Mouse (Mus musculus) MEL (cell line): ENCODE measurements around the gene Celsr1. TPM values are rescaled to one million over a fixed set of nuclear protein-coding genes. Genes with fewer than 3 reads are reported as not detected.
A peak's percentile ranks its signal among the peaks of the same experiment; 100 is the strongest.

Source experiments
- DNase-seq: peaks from one replicate; pipeline ENCODE4 v3.0.0; 2011; ENCODE audit warnings: low read depth, low spot score
- H3K27ac ChIP-seq: 2 replicates; pipeline ENCODE4 v1.5.1; 2012; ENCODE audit warnings: low read depth, mild to moderate bottlenecking, control low read depth, low read length, moderate library complexity; ENCODE audit not compliant: control insufficient read depth
- H3K27me3 ChIP-seq, 2 experiments: fragments of 150-350 bp in 1 of 2; sonication (generic) in 1 of 2; 2 replicates each; pipeline ENCODE4 v1.6.1; 2012; ENCODE audit warnings: low read length in 2 of 2, mild to moderate bottlenecking in 2 of 2, improper control_type of control experiment in 1 of 2, moderate library complexity in 1 of 2; ENCODE audit not compliant: insufficient read depth in 2 of 2, control insufficient read depth in 1 of 2
- H3K36me3 ChIP-seq, 2 experiments: 2 replicates each; pipeline ENCODE4 v1.6.1; 2012 to 2014; ENCODE audit warnings: low read length in 2 of 2, improper control_type of control experiment in 1 of 2, inconsistent platforms in 1 of 2, mild to moderate bottlenecking in 1 of 2; ENCODE audit not compliant: insufficient read depth in 2 of 2, control insufficient read depth in 1 of 2
- H3K4me1 ChIP-seq, 2 experiments: fragments of 150-350 bp in 1 of 2; sonication (generic) in 1 of 2; 2 replicates each; pipeline ENCODE4 v1.6.1; 2012; ENCODE audit warnings: low read length in 2 of 2, improper control_type of control experiment in 1 of 2, mild to moderate bottlenecking in 1 of 2; ENCODE audit not compliant: insufficient read depth in 2 of 2, control insufficient read depth in 1 of 2
- H3K4me3 ChIP-seq, 2 experiments: fragments of 150-350 bp in 1 of 2; sonication (generic) in 1 of 2; 2 replicates each; pipeline ENCODE4 v1.5.1; 2012; ENCODE audit warnings: low read depth in 2 of 2, low read length in 2 of 2, mild to moderate bottlenecking in 2 of 2, moderate library complexity in 2 of 2, control low read depth in 1 of 2, improper control_type of control experiment in 1 of 2; ENCODE audit not compliant: control insufficient read depth in 1 of 2, insufficient read depth in 1 of 2
- H3K79me2 ChIP-seq: 2 replicates; pipeline ENCODE4 v1.6.1; 2012; ENCODE audit warnings: mild to moderate bottlenecking, low read length, moderate library complexity; ENCODE audit not compliant: control insufficient read depth, poor library complexity, insufficient read depth
- H3K9ac ChIP-seq: 2 replicates; pipeline ENCODE4 v1.6.1; 2012; ENCODE audit warnings: low read depth, mild to moderate bottlenecking, control low read depth, low read length, moderate library complexity; ENCODE audit not compliant: control insufficient read depth, poor library complexity, severe bottlenecking
- H3K9me3 ChIP-seq: fragments of 150-350 bp; sonication (generic); replicated peaks from 2 replicates; pipeline ENCODE4 v1.6.1; 2012; ENCODE audit warnings: mild to moderate bottlenecking, low read length, improper control_type of control experiment, moderate library complexity; ENCODE audit not compliant: insufficient read depth
- CHD1 ChIP-seq: IDR thresholded peaks from 2 replicates; pipeline ENCODE4 v1.6.1; 2012; ENCODE audit warnings: low read depth, mild to moderate bottlenecking, inconsistent platforms, low read length, improper control_type of control experiment
- CHD2 ChIP-seq: IDR thresholded peaks from 2 replicates; pipeline ENCODE4 v1.6.1; 2011; ENCODE audit warnings: low read length, improper control_type of control experiment
- CTCF ChIP-seq, 3 experiments: IDR thresholded peaks in 2 of 3; conservative IDR thresholded peaks in 1 of 3; 2 replicates each; pipeline ENCODE4 v1.5.1; 2011 to 2012; ENCODE audit warnings: low read length in 3 of 3, low read depth in 2 of 3, mild to moderate bottlenecking in 2 of 3, improper control_type of control experiment in 1 of 3, inconsistent platforms in 1 of 3, mixed read lengths in 1 of 3, moderate library complexity in 1 of 3; ENCODE audit not compliant: control insufficient read depth in 1 of 3, insufficient read depth in 1 of 3, poor library complexity in 1 of 3, severe bottlenecking in 1 of 3
- E2F4 ChIP-seq: IDR thresholded peaks from 2 replicates; pipeline ENCODE4 v1.6.1; 2011; ENCODE audit warnings: low read depth, low read length, improper control_type of control experiment, borderline replicate concordance
- HCFC1 ChIP-seq: IDR thresholded peaks from 2 replicates; pipeline ENCODE4 v1.6.1; 2012; ENCODE audit warnings: low read depth, mild to moderate bottlenecking, inconsistent platforms, low read length, improper control_type of control experiment, moderate library complexity
- MYB ChIP-seq: IDR thresholded peaks from 2 replicates; pipeline ENCODE4 v1.6.1; 2011; ENCODE audit warnings: mild to moderate bottlenecking, low read depth, low read length, improper control_type of control experiment
- MYC ChIP-seq: IDR thresholded peaks from 2 replicates; pipeline ENCODE4 v1.6.1; 2011; ENCODE audit warnings: low read depth, mild to moderate bottlenecking, low read length, improper control_type of control experiment, moderate library complexity
- NELFE ChIP-seq: IDR thresholded peaks from 2 replicates; pipeline ENCODE4 v1.6.1; 2011; ENCODE audit warnings: low read depth, low read length, improper control_type of control experiment
- NRF1 ChIP-seq: IDR thresholded peaks from 2 replicates; pipeline ENCODE4 v1.6.1; 2014; ENCODE audit warnings: low read depth, mild to moderate bottlenecking, inconsistent platforms, low read length, improper control_type of control experiment, moderate library complexity; ENCODE audit not compliant: poor library complexity, insufficient read depth, severe bottlenecking
- POLR2AphosphoS5 ChIP-seq: IDR thresholded peaks from 2 replicates; pipeline ENCODE4 v1.6.1; 2012; ENCODE audit warnings: low read depth, borderline replicate concordance, mild to moderate bottlenecking, inconsistent platforms, low read length, moderate library complexity, mixed read lengths
- RAD21 ChIP-seq: IDR thresholded peaks from 2 replicates; pipeline ENCODE4 v1.6.1; 2011; ENCODE audit warnings: mild to moderate bottlenecking, low read depth, low read length, improper control_type of control experiment
- RCOR1 ChIP-seq: IDR thresholded peaks from 2 replicates; pipeline ENCODE4 v1.6.1; 2012; ENCODE audit warnings: low read depth, mild to moderate bottlenecking, inconsistent platforms, low read length, improper control_type of control experiment
- SMC3 ChIP-seq: IDR thresholded peaks from 2 replicates; pipeline ENCODE4 v1.6.1; 2011; ENCODE audit warnings: low read depth, low read length, improper control_type of control experiment
- TAL1 ChIP-seq: IDR thresholded peaks from 2 replicates; pipeline ENCODE4 v1.6.1; 2012; ENCODE audit warnings: mild to moderate bottlenecking, inconsistent platforms, low read length, moderate library complexity, mixed read lengths
- TBP ChIP-seq: IDR thresholded peaks from 2 replicates; pipeline ENCODE4 v1.8.0; 2011; ENCODE audit warnings: low read depth, low read length, improper control_type of control experiment
- UBTF ChIP-seq: IDR thresholded peaks from 2 replicates; pipeline ENCODE4 v1.6.1; 2012; ENCODE audit warnings: low read depth, mild to moderate bottlenecking, inconsistent platforms, low read length, improper control_type of control experiment, moderate library complexity, borderline replicate concordance; ENCODE audit not compliant: insufficient read depth
- ZC3H11A ChIP-seq: IDR thresholded peaks from 2 replicates; pipeline ENCODE4 v1.6.1; 2012; ENCODE audit warnings: low read depth, mild to moderate bottlenecking, inconsistent platforms, low read length, improper control_type of control experiment
- ZMIZ1 ChIP-seq: IDR thresholded peaks from 2 replicates; pipeline ENCODE4 v1.6.1; 2012; ENCODE audit warnings: low read depth, mild to moderate bottlenecking, inconsistent platforms, low read length, improper control_type of control experiment, moderate library complexity
- polyA plus RNA-seq, 2 experiments: library from polyadenylated mRNA; stranded (reverse) in 1 of 2; unstranded in 1 of 2; fragments of >175 nt in 1 of 2; fragments of >200 nt in 1 of 2; gene quantifications; 2 replicates each; pipeline versions ENCODE4 v1.2.1 to v1.2.4; 2012; ENCODE audit warnings: low replicate concordance in 2 of 2, low read depth in 1 of 2; ENCODE audit not compliant: insufficient read length in 2 of 2, insufficient read depth in 1 of 2, missing spikeins in 1 of 2
- total RNA-seq: library from RNA; depleted of rRNA; stranded (reverse); fragments of 300-350 nt; gene quantifications from 2 replicates; pipeline ENCODE4 v1.2.3, GENCODE M21; 2012

The Celsr1 gene
- total and polyA plus RNA-seq, 3 experiments = 0.12 to 0.42 TPM; not detected in 1

- no peak for TF ChIP-seq ZC3H11A
- peak; percentile 87 for TF ChIP-seq TBP
Observed at GRCm38 (mm10) chr15:86051152-86051551, 17.6 kb upstream of the Celsr1 start (continued).

- H3K4me1 ChIP-seq = peaks cover 6 to 23% of the 10 kb centered on the region in 2 experiments; a peak in 2 of 4 replicates
- H3K4me3 ChIP-seq = peak overlapping the region; percentile 21 to 35; a peak in 3 of 4 replicates
- H3K79me2 ChIP-seq = no peaks in the 10 kb centered on the region
- peak; percentile 85 for DNase-seq
- no peak for TF ChIP-seq POLR2AphosphoS5
- TF ChIP-seq CTCF (IDR thresholded peaks at IDR 0.05 in 2 of 3, conservative IDR thresholded peaks at IDR 0.05 in 1 of 3; ENCODE audit: control insufficient read depth in 1 of 3, insufficient read depth in 1 of 3, low read depth in 2 of 3, low read length in 3 of 3, poor library complexity in 1 of 3, severe bottlenecking in 1 of 3) = peak; percentile 46 to 68 (median 67); a peak in 5 of 6 replicates
- no peak for TF ChIP-seq E2F4
- TF ChIP-seq MYC = peak; percentile 26; the same call in 1 of the 2 replicates
- TF ChIP-seq ZC3H11A = peak; percentile 18; the same call in 1 of the 2 replicates
- TF ChIP-seq CHD1 = no peak
- peak; percentile 46; the same call in 1 of the 2 replicates for TF ChIP-seq SMC3
- peak; percentile 38; the same call in 1 of the 2 replicates for TF ChIP-seq HCFC1
- peak; percentile 34; the same call in 1 of the 2 replicates for TF ChIP-seq TBP
- 0 out of 2 replicates have a peak, but pooled peaks have one; percentile 1 for TF ChIP-seq NELFE
- TF ChIP-seq RAD21 = peak; percentile 44
- TF ChIP-seq TAL1 = peak; percentile 57
- peak overlapping the region; percentile 100 for H3K27ac ChIP-seq
- peaks cover 0 to 8% of the 10 kb centered on the region in 2 experiments; a peak in 2 of 4 replicates for H3K36me3 ChIP-seq
- H3K9me3 ChIP-seq = no peaks in the 10 kb centered on the region
- H3K9ac ChIP-seq = peak overlapping the region; percentile 52
- no peaks in the 10 kb centered on the region for H3K27me3 ChIP-seq
Observed at GRCm38 (mm10) chr15:86050170-86050743, 16.7 kb upstream of the Celsr1 start.

GRCm38 (mm10) chr15:86049510-86049909 lies 15.9 kb upstream of the Celsr1 start:
- Histone ChIP-seq H3K9ac (no peak overlapping the region), H3K4me3 (no peak overlapping the region), H3K9me3 (no peaks in the 10 kb centered on the region), H3K27me3 (no peaks in the 10 kb centered on the region), H3K4me1 (peaks cover 6 to 21% of the 10 kb centered on the region in 2 experiments; a peak in 2 of 4 replicates), H3K36me3 (peaks cover 0 to 8% of the 10 kb centered on the region in 2 experiments; a peak in 2 of 4 replicates), H3K27ac (no peak overlapping the region), H3K79me2 (no peaks in the 10 kb centered on the region)
- no peak for DNase-seq
- TF ChIP-seq NRF1 = no peak
- TF ChIP-seq CTCF (IDR thresholded peaks at IDR 0.05 in 2 of 3, conservative IDR thresholded peaks at IDR 0.05 in 1 of 3; ENCODE audit: control insufficient read depth in 1 of 3, insufficient read depth in 1 of 3, low read depth in 2 of 3, low read length in 3 of 3, poor library complexity in 1 of 3, severe bottlenecking in 1 of 3) = no peak
- no peak for TF ChIP-seq NELFE
- no peak for TF ChIP-seq ZMIZ1
- no peak for TF ChIP-seq CHD2
- TF ChIP-seq MYB = no peak
- TF ChIP-seq UBTF = no peak
- no peak for TF ChIP-seq HCFC1
- no peak for TF ChIP-seq RCOR1
- TF ChIP-seq ZC3H11A = no peak
